Mouse (Mus musculus) heart, adult 2 months (tissue): ENCODE data around the gene Ttc26.

ENCODE experiments used
- CTCF ChIP-seq: fragments of 200-600 bp; IDR thresholded peaks from 2 replicates; pipeline ENCODE4 v1.8.1; 2022; ENCODE audit warnings: antibody characterized with exemption, mild to moderate bottlenecking, moderate library complexity
- EP300 ChIP-seq: fragments of 200-500 bp; IDR thresholded peaks from 2 replicates; pipeline ENCODE4 v1.6.1; 2011; ENCODE audit warnings: low read depth, low read length, control low read depth; ENCODE audit not compliant: insufficient read depth
- POLR2A ChIP-seq: fragments of 200-500 bp; IDR thresholded peaks from 2 replicates; pipeline ENCODE4 v1.6.1; 2011; ENCODE audit warnings: mild to moderate bottlenecking, low read depth, low read length, control low read depth; ENCODE audit not compliant: insufficient read depth

DNA sequence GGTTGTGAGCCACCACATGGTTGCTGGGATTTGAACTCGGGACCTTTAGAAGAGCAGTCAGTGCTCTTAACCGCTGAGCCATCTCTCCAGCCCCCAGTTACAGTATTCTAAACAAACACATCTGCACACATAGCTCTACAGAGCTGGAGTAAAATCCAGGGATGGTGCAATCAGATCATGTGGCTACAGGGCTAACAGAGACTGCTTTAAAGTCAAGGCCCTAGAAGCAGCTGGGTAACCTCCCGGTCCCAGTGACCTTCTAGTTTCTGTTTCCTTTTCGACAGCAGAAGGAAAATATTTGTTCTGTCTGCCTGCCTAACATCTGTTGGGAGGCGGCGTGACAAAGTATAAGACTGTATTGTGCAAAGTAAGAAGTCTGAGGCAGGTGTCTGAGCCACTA, 43.3 kb upstream of the Ttc26 start:
- TF ChIP-seq CTCF (no peak), POLR2A (no peak), EP300 (no peak)
